In genomic region chr14:34647870-34648475, GRCm38 (mm10) we compare ENCODE assay signal across 32 mouse cellular contexts. TPM values are rescaled to one million over a fixed set of nuclear protein-coding genes. Genes with fewer than 3 reads are reported as not detected.
DNase-seq lines count a peak whose midpoint lies in the region; ATAC-seq and TF ChIP-seq lines count a peak whose summit lies in the region.
"Had no signal": no experiment of that assay in that cellular context is flagged by ENCODE, and none has a peak within 500 bp of the region (broad histone marks: within the 10 kb centered on the region; RNA-seq: fewer than 3 reads in every experiment).

No protein-coding gene starts in this region.

- whole genome bisulfite sequencing in lung, embryonic 14.5 days = 73% methylated on average over 8 of the region's 8 CpGs

- no peaks in the 10 kb centered on the region for H3K4me1 ChIP-seq in lung, embryonic 14.5 days (ENCODE audit: insufficient read depth)
- H3K4me1 ChIP-seq: embryonic facial prominence, embryonic 15.5 days; forebrain, embryonic 15.5 days; heart, embryonic 15.5 days had no signal

- no peak for TF ChIP-seq CTCF in lung, embryonic 14.5 days (IDR thresholded peaks at IDR 0.05; ENCODE audit: low read depth)

- H3K27ac ChIP-seq in lung, embryonic 14.5 days (ENCODE audit: low read depth) = no peak overlapping the region
- H3K27ac ChIP-seq: embryonic facial prominence, embryonic 15.5 days; forebrain, embryonic 15.5 days; heart, embryonic 15.5 days; hindbrain, embryonic 14.5 days; hindbrain, postnatal 0 days had no signal

- no peaks in the 10 kb centered on the region for H3K27me3 ChIP-seq in lung, embryonic 14.5 days (ENCODE audit: insufficient read depth, low read length)
- H3K27me3 ChIP-seq: embryonic facial prominence, embryonic 15.5 days; forebrain, embryonic 15.5 days; heart, embryonic 12.5 days; heart, embryonic 15.5 days had no signal

- peak; percentile 52 for DNase-seq in lung, embryonic 14.5 days
- DNase-seq in lung, adult 18-20 months = no peak
- DNase-seq in MEL-GATA-1-ER (ENCODE audit: extremely low read depth, low read depth) = peak; percentile 65
- no peak for DNase-seq in spleen, postnatal 14 days (ENCODE audit: low spot score in 2 of 2)
- DNase-seq in spleen, postnatal 36 days (ENCODE audit: low spot score in 2 of 2) = no peak
- DNase-seq in heart, adult 11 months = no peak
- DNase-seq: adrenal gland, adult 2 months; adrenal gland, postnatal 14 days; cerebellum, adult 18-20 months; cerebellum, adult 9-10 months; cerebellum, postnatal 14 days; embryo, embryonic 11 days; gastrocnemius, postnatal 10 days; gastrocnemius, postnatal 36 days; heart, adult 18-20 months; heart, postnatal 10 days; heart, postnatal 36 days; kidney, adult 18-20 months had no signal

- no peaks in the 10 kb centered on the region for H3K36me3 ChIP-seq in lung, embryonic 14.5 days (ENCODE audit: insufficient read depth)
- H3K36me3 ChIP-seq: embryonic facial prominence, embryonic 15.5 days; forebrain, embryonic 15.5 days; heart, embryonic 12.5 days; heart, embryonic 15.5 days had no signal

- ATAC-seq in lung, embryonic 14.5 days (ENCODE audit: insufficient read depth) = no peak
- 0 out of 2 replicates have a peak, but pooled peaks have one; percentile 12 for ATAC-seq in granulocyte monocyte progenitor cell, adult 5-6 weeks (replicated peaks; ENCODE audit: poor library complexity, severe bottlenecking)
- ATAC-seq: forebrain, embryonic 15.5 days; hindbrain, postnatal 0 days; inflammation-experienced regulatory T-cells, adult 6 months; intestine, embryonic 16.5 days had no signal

- H3K9me3 ChIP-seq in lung, embryonic 14.5 days (ENCODE audit: low read depth, low read length) = no peaks in the 10 kb centered on the region
- H3K9me3 ChIP-seq: embryonic facial prominence, embryonic 15.5 days; forebrain, embryonic 15.5 days; heart, embryonic 12.5 days; heart, embryonic 15.5 days had no signal

- no peak overlapping the region for H3K4me3 ChIP-seq in lung, embryonic 14.5 days (ENCODE audit: low read depth, low read length)
- H3K4me3 ChIP-seq: embryonic facial prominence, embryonic 15.5 days; forebrain, embryonic 15.5 days; heart, embryonic 12.5 days; heart, embryonic 15.5 days had no signal

- no peak overlapping the region for H3K9ac ChIP-seq in lung, embryonic 14.5 days
- H3K9ac ChIP-seq: embryonic facial prominence, embryonic 15.5 days; forebrain, embryonic 15.5 days; heart, embryonic 12.5 days; heart, embryonic 15.5 days; hindbrain, embryonic 14.5 days had no signal

- no peak overlapping the region for H3K4me2 ChIP-seq in lung, embryonic 14.5 days
- H3K4me2 ChIP-seq: embryonic facial prominence, embryonic 15.5 days; forebrain, embryonic 15.5 days; heart, embryonic 12.5 days; heart, embryonic 15.5 days; hindbrain, embryonic 14.5 days had no signal

RNA-seq across cellular contexts. Expression of gene Wapl, which starts 25.8 kb away (rescaled TPM):
- 28.2 and 29.2 TPM in 2 replicates for polyA plus RNA-seq in lung, embryonic 14.5 days (2014; fragmentation: Nextera tagmentation; extraction: Ambion mirVana)
- 56.4 and 57.8 TPM in 2 replicates for total RNA-seq in granulocyte monocyte progenitor cell, adult 5-6 weeks (2014; fragmentation: Nextera tagmentation)
- total RNA-seq in granulocyte monocyte progenitor cell, adult 5-6 weeks (2017) = 101 and 111 TPM in 2 replicates

RNA-seq across cellular contexts. Expression of gene Opn4, which starts 48.0 kb away (rescaled TPM):
- not detected in 2 replicates for polyA plus RNA-seq in lung, embryonic 14.5 days (2014; fragmentation: Nextera tagmentation; extraction: Ambion mirVana)
- total RNA-seq in granulocyte monocyte progenitor cell, adult 5-6 weeks (2014; fragmentation: Nextera tagmentation) = not detected in 2 replicates
- not detected in 2 replicates for total RNA-seq in granulocyte monocyte progenitor cell, adult 5-6 weeks (2017)
- total RNA-seq: adrenal gland, postnatal 14 days; adrenal gland, postnatal 4 days; gastrocnemius, adult 18-20 months; gastrocnemius, postnatal 10 days; gastrocnemius, postnatal 36 days; hindbrain, postnatal 0 days had no signal
- polyA plus RNA-seq: embryonic facial prominence, embryonic 11.5 days; forebrain, embryonic 15.5 days; hindbrain, embryonic 11.5 days; hindbrain, embryonic 14.5 days; inflammation-experienced regulatory T-cells, adult 6 months had no signal

RNA-seq across cellular contexts. Expression of gene Ldb3, which starts 59.5 kb away (rescaled TPM):
- polyA plus RNA-seq in lung, embryonic 14.5 days (2014; fragmentation: Nextera tagmentation; extraction: Ambion mirVana) = 0.79 and 4.2 TPM in 2 replicates
- total RNA-seq in granulocyte monocyte progenitor cell, adult 5-6 weeks (2014; fragmentation: Nextera tagmentation) = not detected in 2 replicates
- total RNA-seq in granulocyte monocyte progenitor cell, adult 5-6 weeks (2017) = not detected in 2 replicates
- polyA plus RNA-seq: forebrain, embryonic 11.5 days; inflammation-experienced regulatory T-cells, adult 6 months had no signal

Comparison
In these comparisons a context has a peak if more than half of its experiments do, and no peak if none do; other contexts are left out.
1. DNase-seq: peak in lung, embryonic 14.5 days (single experiment) and MEL-GATA-1-ER (single experiment); none in lung, adult 18-20 months (0 of 2), spleen, postnatal 14 days (0 of 2), spleen, postnatal 36 days (0 of 2) and heart, adult 11 months (single experiment).